Mouse (Mus musculus): ENCODE measurements around the gene Tgfb3. TPM values are rescaled to one million over a fixed set of nuclear protein-coding genes. Genes with fewer than 3 reads are reported as not detected.

Tgfb3 gene
- total and polyA plus RNA-seq, 3 experiments, result 0.42 to 0.96 TPM; not detected in 1

DNA sequence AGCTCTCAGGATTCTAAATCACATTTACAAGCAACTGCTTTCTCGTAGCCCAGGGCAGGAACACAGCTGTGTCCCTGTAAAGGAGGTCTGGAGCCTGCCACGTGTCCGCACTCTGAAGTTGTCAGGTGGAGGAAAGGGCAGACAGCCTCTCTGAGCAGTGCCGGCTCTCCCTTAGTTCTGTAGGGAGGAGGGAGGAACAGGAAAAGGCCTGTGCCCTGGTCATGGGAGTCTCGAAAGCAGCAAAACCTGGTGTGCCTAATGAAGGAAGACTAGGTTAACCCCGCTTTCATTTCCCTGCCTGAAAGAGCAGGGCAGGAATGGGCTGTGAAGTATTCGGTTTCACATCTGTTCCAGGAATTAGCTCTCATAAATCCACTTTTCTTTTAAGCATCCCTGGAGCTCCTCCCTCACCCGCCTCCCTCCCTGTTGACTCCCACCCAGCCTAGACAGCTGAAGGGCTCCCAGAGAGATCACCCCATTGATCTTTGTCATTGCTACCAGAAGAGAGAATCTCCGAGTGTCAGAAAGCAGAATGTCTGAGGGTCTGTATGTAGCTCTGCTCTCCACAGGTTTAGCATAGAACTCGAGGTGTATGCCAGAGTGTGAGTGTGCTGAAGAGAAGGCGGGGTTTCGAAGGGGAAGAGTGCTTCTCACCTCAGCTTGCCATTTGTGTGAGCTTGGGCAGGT, 41.5 kb downstream of the Tgfb3 start:
- Histone ChIP-seq H3K4me3 (ENCODE audit: control insufficient read depth in 1 of 2, insufficient read depth in 1 of 2, low read depth in 2 of 2, low read length in 2 of 2) (no peak overlapping the region), H3K79me2 (ENCODE audit: control insufficient read depth, insufficient read depth, low read length, poor library complexity) (no peaks in the 10 kb centered on the region), H3K36me3 (ENCODE audit: control insufficient read depth in 1 of 2, insufficient read depth in 2 of 2, low read length in 2 of 2) (no peaks in the 10 kb centered on the region), H3K9me3 (replicated peaks; ENCODE audit: insufficient read depth, low read length) (no peaks in the 10 kb centered on the region), H3K27ac (ENCODE audit: control insufficient read depth, low read depth, low read length) (no peak overlapping the region), H3K9ac (ENCODE audit: control insufficient read depth, low read depth, low read length, poor library complexity, severe bottlenecking) (no peak overlapping the region), H3K27me3 (ENCODE audit: control insufficient read depth in 1 of 2, insufficient read depth in 2 of 2, low read length in 2 of 2) (no peaks in the 10 kb centered on the region), H3K4me1 (ENCODE audit: control insufficient read depth in 1 of 2, insufficient read depth in 2 of 2, low read length in 2 of 2) (no peaks in the 10 kb centered on the region)
- no peak for DNase-seq (ENCODE audit: low read depth, low spot score)
- no peak for TF ChIP-seq CHD1 (IDR thresholded peaks at IDR 0.05; ENCODE audit: low read depth, low read length)
- no peak for TF ChIP-seq MEF2A (IDR thresholded peaks at IDR 0.05; ENCODE audit: extremely low read depth, insufficient replicate concordance, low read depth, low read length, poor library complexity, severe bottlenecking)
- no peak for TF ChIP-seq E2F4 (IDR thresholded peaks at IDR 0.05; ENCODE audit: borderline replicate concordance, low read depth, low read length)
- TF ChIP-seq TAL1 (IDR thresholded peaks at IDR 0.05; ENCODE audit: low read length), result no peak
- no peak for TF ChIP-seq ZKSCAN1 (IDR thresholded peaks at IDR 0.05; ENCODE audit: low read depth, low read length)
- TF ChIP-seq RCOR1 (IDR thresholded peaks at IDR 0.05; ENCODE audit: low read depth, low read length), result no peak
- no peak for TF ChIP-seq ZNF384 (IDR thresholded peaks at IDR 0.05; ENCODE audit: low read depth, low read length)
- no peak for TF ChIP-seq SIN3A (IDR thresholded peaks at IDR 0.05; ENCODE audit: low read length)

DNA sequence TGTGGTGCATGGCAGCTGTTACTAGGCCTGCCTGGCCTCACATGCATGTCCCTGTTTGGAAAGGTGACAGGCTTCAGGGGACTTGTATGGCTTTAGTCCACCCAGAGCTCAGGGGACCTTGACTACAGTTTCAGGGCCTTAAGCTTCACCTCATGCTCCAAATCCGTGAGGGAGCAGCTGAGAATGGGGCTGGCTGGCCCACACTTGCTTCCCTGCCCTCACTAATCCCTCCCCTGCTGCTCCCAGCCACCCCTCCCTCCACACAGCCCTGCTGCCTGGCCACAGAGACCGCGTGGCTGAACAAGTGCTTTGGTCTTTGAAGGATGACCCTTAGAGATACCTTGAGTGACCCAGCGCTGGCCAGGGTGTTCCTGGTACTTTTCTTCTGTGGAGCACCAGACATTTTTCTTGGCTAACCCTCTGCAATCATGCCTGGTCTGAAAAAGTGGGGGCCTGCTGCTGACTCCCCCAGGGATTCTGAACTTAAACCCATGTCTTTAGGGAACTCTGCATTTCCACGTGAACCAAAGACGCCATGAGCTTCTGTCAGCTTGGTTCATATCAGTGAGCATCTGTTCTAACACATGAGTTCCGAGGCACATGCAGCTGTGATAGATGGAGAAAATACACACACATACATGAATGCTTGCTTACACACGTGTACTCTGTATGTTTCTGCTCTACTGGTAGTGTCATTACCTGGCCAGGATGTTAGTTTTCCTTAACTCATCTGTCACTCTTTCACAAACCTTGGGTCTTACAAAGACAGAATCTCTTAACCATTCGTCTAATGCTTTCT, 42.3 kb downstream of the Tgfb3 start:
- H3K79me2 ChIP-seq (ENCODE audit: control insufficient read depth, insufficient read depth, low read length, poor library complexity), result no peaks in the 10 kb centered on the region
- H3K36me3 ChIP-seq (ENCODE audit: control insufficient read depth in 1 of 2, insufficient read depth in 2 of 2, low read length in 2 of 2), result no peaks in the 10 kb centered on the region
- H3K4me1 ChIP-seq (ENCODE audit: control insufficient read depth in 1 of 2, insufficient read depth in 2 of 2, low read length in 2 of 2), result peaks cover 0 to under 1% of the 10 kb centered on the region in 2 experiments; a peak in 2 of 4 replicates
- H3K27ac ChIP-seq (ENCODE audit: control insufficient read depth, low read depth, low read length), result no peak overlapping the region
- no peak for TF ChIP-seq MYC (IDR thresholded peaks at IDR 0.05; ENCODE audit: low read depth, low read length)
- TF ChIP-seq HCFC1 (IDR thresholded peaks at IDR 0.05; ENCODE audit: low read depth, low read length), result no peak
- TF ChIP-seq CTCF (IDR thresholded peaks at IDR 0.05 in 2 of 3, conservative IDR thresholded peaks at IDR 0.05 in 1 of 3; ENCODE audit: control insufficient read depth in 1 of 3, insufficient read depth in 1 of 3, low read depth in 2 of 3, low read length in 3 of 3, poor library complexity in 1 of 3, severe bottlenecking in 1 of 3), result no peak
- TF ChIP-seq CHD2 (IDR thresholded peaks at IDR 0.05; ENCODE audit: low read length), result no peak
- no peak for TF ChIP-seq NELFE (IDR thresholded peaks at IDR 0.05; ENCODE audit: low read depth, low read length)
- no peak for TF ChIP-seq POLR2A (IDR thresholded peaks at IDR 0.05; ENCODE audit: control insufficient read depth in 1 of 2, insufficient read depth in 1 of 2, low read depth in 1 of 2, low read length in 2 of 2, poor library complexity in 1 of 2)
- TF ChIP-seq ETS1 (IDR thresholded peaks at IDR 0.05; ENCODE audit: low read depth, low read length), result no peak
- no peak for TF ChIP-seq USF1 (IDR thresholded peaks at IDR 0.05; ENCODE audit: low read depth, low read length)
- no peak for TF ChIP-seq BHLHE40 (IDR thresholded peaks at IDR 0.05; ENCODE audit: borderline replicate concordance, low read depth, low read length)
- TF ChIP-seq POLR2AphosphoS5 (IDR thresholded peaks at IDR 0.05; ENCODE audit: borderline replicate concordance, low read depth, low read length), result no peak
- no peak for TF ChIP-seq MAFK (IDR thresholded peaks at IDR 0.05; ENCODE audit: borderline replicate concordance, low read depth, low read length)
- TF ChIP-seq ZMIZ1 (IDR thresholded peaks at IDR 0.05; ENCODE audit: low read depth, low read length), result no peak
- no peak for TF ChIP-seq RCOR1 (IDR thresholded peaks at IDR 0.05; ENCODE audit: low read depth, low read length)
- no peak for TF ChIP-seq ZNF384 (IDR thresholded peaks at IDR 0.05; ENCODE audit: low read depth, low read length)
- TF ChIP-seq MYB (IDR thresholded peaks at IDR 0.05; ENCODE audit: low read depth, low read length), result no peak
- DNase-seq (ENCODE audit: low read depth, low spot score), result no peak
- H3K9ac ChIP-seq (ENCODE audit: control insufficient read depth, low read depth, low read length, poor library complexity, severe bottlenecking), result no peak overlapping the region
- H3K9me3 ChIP-seq (replicated peaks; ENCODE audit: insufficient read depth, low read length), result no peaks in the 10 kb centered on the region
- no peaks in the 10 kb centered on the region for H3K27me3 ChIP-seq (ENCODE audit: control insufficient read depth in 1 of 2, insufficient read depth in 2 of 2, low read length in 2 of 2)
- H3K4me3 ChIP-seq (ENCODE audit: control insufficient read depth in 1 of 2, insufficient read depth in 1 of 2, low read depth in 2 of 2, low read length in 2 of 2), result no peak overlapping the region

All from MEL (cell line).